Mouse (Mus musculus) testis, adult 2 months (tissue): ENCODE measurements around the gene Gm26602.

Experiments used
- CTCF ChIP-seq: fragments of 200-500 bp; IDR thresholded peaks from 2 replicates; pipeline ENCODE4 v1.5.1; 2012; ENCODE audit warnings: low read depth, mild to moderate bottlenecking, inconsistent platforms, low read length, moderate library complexity; ENCODE audit not compliant: control insufficient read depth, insufficient read depth, insufficient replicate concordance
- POLR2A ChIP-seq: fragments of 200-500 bp; IDR thresholded peaks from 2 replicates; pipeline ENCODE4 v1.6.1; 2012; ENCODE audit warnings: low read depth, mild to moderate bottlenecking, inconsistent platforms, low read length, moderate library complexity; ENCODE audit not compliant: control insufficient read depth

GRCm38 (mm10) chr10:79907415-79907814, 3.2 kb upstream of the Gm26602 start:
- TF ChIP-seq CTCF (no peak), POLR2A (no peak)
